Mouse (Mus musculus) kidney, postnatal 14 days (tissue): ENCODE data around the gene Gm20834.
"Not testable (repeated sequence)": the region's sequence is repeated elsewhere in the genome, so short reads cannot be mapped to it uniquely, and the experiment has no call there.

Experiments
- DNase-seq: peaks from one replicate; pipeline ENCODE4 v3.0.0; 2022; ENCODE audit warnings: mixed read lengths

The Gm20834 gene

GRCm38 (mm10) chrY:10324489-10324888 lies at the start of gene Gm20834:
Gene Gm20834 (minus strand): TSS chrY:10324589.
- DNase-seq: not testable (repeated sequence)
